Mouse (Mus musculus) G1E (cell line): ENCODE measurements around the gene Cyp4f16.

Source experiments
- CTCF ChIP-seq: IDR thresholded peaks from 2 replicates; pipeline ENCODE4 v1.5.1; 2012; ENCODE audit warnings: low read depth, low read length, inconsistent platforms, mixed read lengths
- GATA2 ChIP-seq: IDR thresholded peaks from 2 replicates; pipeline ENCODE4 v1.6.1; 2012; ENCODE audit warnings: low read depth, low read length, inconsistent platforms, borderline replicate concordance

DNA sequence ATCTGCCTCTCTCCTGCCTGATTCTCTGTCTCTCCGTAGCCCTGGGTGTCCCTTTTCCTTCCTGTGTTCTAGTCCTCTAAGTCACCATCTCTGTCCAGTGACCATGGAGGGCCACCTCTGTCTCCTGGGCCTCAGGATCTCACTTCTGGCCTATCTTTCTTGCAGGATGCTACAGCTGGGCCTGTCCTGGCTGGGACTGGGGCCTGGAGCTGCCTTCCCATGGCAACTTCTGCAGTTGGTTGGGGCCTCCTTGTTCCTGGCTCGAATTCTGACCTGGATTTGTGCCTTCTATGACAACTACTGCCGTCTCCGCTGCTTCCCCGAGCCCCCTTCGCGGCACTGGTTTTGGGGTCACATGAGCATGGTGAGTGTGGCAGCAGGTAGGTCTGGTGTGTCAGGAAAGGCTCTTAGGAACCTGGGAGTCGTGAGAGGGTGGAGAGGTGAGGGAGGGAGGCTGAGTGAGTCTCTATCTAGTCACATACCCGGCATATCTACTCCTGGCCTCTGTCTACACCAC is 29.6 kb upstream of the Cyp4f16 start:
- TF ChIP-seq GATA2 (no peak), CTCF (no peak)
